Mouse (Mus musculus) cerebellum, postnatal 14 days (tissue): ENCODE measurements around the gene Cldn6.
A peak's percentile ranks its signal among the peaks of the same experiment; 100 is the strongest.

ENCODE experiments used
- DNase-seq, 2 experiments: peaks; one replicate each; pipeline ENCODE4 v3.0.0; 2021; ENCODE audit warnings: mixed read lengths in 2 of 2

Gene Cldn6

DNA sequence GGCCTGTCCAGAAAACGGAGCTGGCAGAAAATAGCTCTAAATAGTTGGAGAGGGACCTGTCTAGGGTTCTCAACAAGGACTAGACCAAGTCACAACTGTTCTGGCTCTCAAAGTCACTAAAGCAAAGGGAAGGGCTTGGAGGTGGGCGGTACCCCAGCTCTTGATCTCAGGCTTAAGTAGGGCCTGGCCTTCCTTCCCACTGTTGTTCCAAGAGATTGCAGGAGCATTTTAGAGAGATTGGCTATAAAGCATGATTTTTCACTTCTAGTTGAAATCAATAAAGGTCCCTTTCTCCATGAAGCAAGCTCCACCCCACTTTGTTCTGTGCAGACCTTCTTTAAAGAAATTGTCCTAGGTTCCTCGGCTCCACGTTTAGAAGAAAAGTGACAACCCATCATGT is 46.4 kb downstream of the Cldn6 start:
- no peak for DNase-seq

DNA sequence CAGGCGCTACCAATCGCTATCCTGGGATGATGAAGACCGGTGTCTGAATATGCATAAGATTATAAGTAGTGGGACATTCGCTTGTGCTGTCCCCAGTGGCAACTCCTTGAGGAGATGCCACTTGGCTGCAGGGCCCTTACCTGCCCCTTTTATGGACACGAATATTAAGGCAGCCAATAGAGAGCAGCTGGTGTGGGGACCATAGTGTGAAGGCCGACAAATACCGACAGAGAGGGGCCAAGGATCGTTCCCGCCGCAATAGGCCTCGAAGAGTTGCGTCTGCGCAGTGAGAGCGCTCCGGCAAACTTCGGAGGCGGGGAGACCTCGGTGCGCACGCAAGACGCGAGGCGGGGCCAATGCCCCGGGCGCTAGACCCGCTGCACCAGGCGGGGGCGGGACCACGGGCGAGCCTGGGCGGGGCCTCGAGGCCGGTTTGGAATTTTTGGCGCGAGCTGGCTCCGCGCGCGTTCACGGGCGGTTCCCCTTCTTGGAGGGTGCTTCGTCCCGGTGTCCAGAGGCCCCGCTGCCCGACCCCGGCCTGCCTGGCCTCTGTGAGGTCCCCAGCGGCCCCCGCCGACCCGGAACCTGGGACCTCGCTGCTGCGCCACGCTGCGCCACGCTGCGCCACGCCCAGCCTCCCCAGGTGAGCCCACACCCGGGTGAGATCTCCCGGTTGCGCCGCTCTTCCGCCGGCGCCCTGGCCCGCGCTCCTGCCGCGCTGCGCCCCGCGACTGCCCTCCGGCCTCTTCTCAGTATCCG is 47.1 kb downstream of the Cldn6 start, which contains the start of gene Pkmyt1:
Gene Pkmyt1, plus strand, starts transcription at position 338 of the 759 bp plus-strand sequence.
- peak; percentile 96 to 97 for DNase-seq

DNA sequence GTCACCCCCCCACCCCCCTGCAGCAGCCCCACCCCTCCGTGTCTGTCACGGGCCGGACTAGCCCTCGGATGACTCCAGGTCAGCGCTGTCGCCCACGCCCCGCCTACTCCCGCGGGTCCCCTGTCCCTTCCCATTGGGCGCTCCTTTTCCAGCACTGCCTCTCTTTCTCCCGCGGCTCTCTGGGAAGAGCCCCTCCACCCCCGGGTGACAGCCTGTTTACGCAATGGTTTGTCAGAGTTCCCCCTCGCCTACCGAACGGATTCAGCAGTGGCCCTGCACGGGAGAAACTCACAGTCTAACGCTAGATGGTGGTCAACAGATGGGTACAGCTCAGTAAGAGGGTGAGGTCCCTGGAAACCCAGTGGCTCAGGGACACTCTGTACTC is 47.7 kb downstream of the Cldn6 start:
- peak; percentile 79 to 87 for DNase-seq

DNA sequence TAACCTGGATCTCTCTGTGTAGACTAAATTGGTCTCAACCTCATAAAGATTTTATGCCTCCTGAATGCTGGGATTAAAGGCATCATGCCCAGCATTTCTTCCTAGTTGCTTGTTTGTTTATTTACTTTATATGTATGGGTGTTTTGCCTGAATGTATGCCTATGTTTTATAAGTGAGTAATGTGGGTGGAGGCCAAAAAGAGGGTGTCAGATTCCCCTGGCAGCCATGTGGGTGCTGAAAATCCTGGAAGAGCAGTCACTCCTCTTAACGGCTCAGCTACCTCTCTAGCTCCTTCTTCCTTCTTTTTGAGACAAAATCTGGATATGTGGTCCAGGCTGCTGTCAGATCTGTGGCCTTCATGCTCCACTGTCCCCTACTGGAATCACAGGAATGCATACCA is 51.4 kb downstream of the Cldn6 start:
- DNase-seq: no peak
